Comparison of ENCODE assay signal across 9 mouse cellular contexts in the genomic region with DNA sequence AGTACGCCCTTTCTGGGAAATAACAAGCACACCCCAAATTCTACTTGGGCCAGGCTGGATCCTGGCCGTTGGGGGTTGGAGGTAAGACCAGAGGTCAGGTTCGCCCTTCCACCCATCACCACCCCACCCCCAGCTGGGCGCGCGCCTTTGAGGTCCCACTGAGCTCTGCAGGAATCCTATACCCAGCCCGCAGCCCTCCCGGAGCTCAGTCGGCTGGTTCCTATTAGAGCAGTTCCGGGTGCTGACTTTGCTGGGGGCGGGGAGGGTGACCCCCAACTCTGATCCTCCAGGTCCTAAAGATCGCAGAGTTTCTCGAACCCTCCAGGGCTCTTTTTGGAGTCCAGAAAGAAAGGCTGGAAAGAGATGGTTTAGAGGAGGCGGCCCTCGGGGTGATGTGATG. TPM values are rescaled to one million over a fixed set of nuclear protein-coding genes. Genes with fewer than 3 reads are reported as not detected.
DNase-seq lines count a peak whose midpoint lies in the region; ATAC-seq and TF ChIP-seq lines count a peak whose summit lies in the region.
"Had no signal": no experiment of that assay in that cellular context is flagged by ENCODE, and none has a peak within 500 bp of the region (broad histone marks: within the 10 kb centered on the region; RNA-seq: fewer than 3 reads in every experiment).

No protein-coding gene starts in this region.

- TF ChIP-seq POLR2A in testis, adult 2 months (IDR thresholded peaks at IDR 0.05; ENCODE audit: control insufficient read depth, low read depth, low read length), result no peak

- no peak overlapping the region for H3K9ac ChIP-seq in liver, embryonic 14.5 days (replicated peaks)

- WGBS in liver, embryonic 14.5 days (ENCODE audit: insufficient replicate concordance), result 5% methylated on average over 15 of the region's 15 CpGs

- H3K4me1 ChIP-seq in testis, adult 2 months (ENCODE audit: control insufficient read depth, insufficient read depth, low read length), result peaks cover 18% of the 10 kb centered on the region
- peaks cover 3 to 9% of the 10 kb centered on the region in 2 experiments; a peak in 2 of 4 replicates for H3K4me1 ChIP-seq in liver, embryonic 14.5 days (replicated peaks; ENCODE audit: control insufficient read depth in 2 of 2, insufficient read depth in 2 of 2, low read length in 1 of 2)

- TF ChIP-seq CTCF in testis, adult 2 months (IDR thresholded peaks at IDR 0.05; ENCODE audit: control insufficient read depth, insufficient read depth, insufficient replicate concordance, low read depth, low read length), result no peak
- no peak for TF ChIP-seq CTCF in liver, embryonic 14.5 days (IDR thresholded peaks at IDR 0.05; ENCODE audit: low read depth)

- no peak for DNase-seq in testis, postnatal 10 days (ENCODE audit: low spot score)
- peak; percentile 34 for DNase-seq in heart, postnatal 4 days
- DNase-seq in liver, embryonic 14.5 days (ENCODE audit: low read depth in 3 of 3, low spot score in 3 of 3), result no peak
- no peak for DNase-seq in yolk sac, embryonic 10.5 days (ENCODE audit: low spot score)
- no peak for DNase-seq in thymus, postnatal 14 days
- DNase-seq in adrenal gland, adult (ENCODE audit: inconsistent age in 2 of 2, low spot score in 1 of 2), result no peak
- DNase-seq: adrenal gland, adult 2 months; gastrocnemius, postnatal 10 days had no signal

- no peak for TF ChIP-seq EP300 in liver, embryonic 14.5 days (IDR thresholded peaks at IDR 0.05; ENCODE audit: low read depth)

- peak overlapping the region; percentile 69 for H3K4me3 ChIP-seq in testis, adult 2 months (ENCODE audit: control insufficient read depth, low read depth, low read length)
- peak overlapping the region; percentile 35 to 39; a peak in 2 of 4 replicates for H3K4me3 ChIP-seq in liver, embryonic 14.5 days (ENCODE audit: insufficient read depth in 1 of 2, low read depth in 2 of 2, low read length in 2 of 2)

- H3K27me3 ChIP-seq in testis, adult 2 months (ENCODE audit: control insufficient read depth, insufficient read depth, low read length), result no peaks in the 10 kb centered on the region; the same call in 1 of the 2 replicates
- peaks cover 33% of the 10 kb centered on the region for H3K27me3 ChIP-seq in liver, embryonic 14.5 days (ENCODE audit: control insufficient read depth, insufficient read depth, low read length)

- ATAC-seq in liver, embryonic 14.5 days (ENCODE audit: insufficient read depth), result no peak

- H3K36me3 ChIP-seq in testis, adult 2 months (ENCODE audit: control insufficient read depth, insufficient read depth, low read length), result no peaks in the 10 kb centered on the region
- H3K36me3 ChIP-seq in liver, embryonic 14.5 days (replicated peaks; ENCODE audit: control insufficient read depth, insufficient read depth, low read depth), result no peaks in the 10 kb centered on the region

- peak overlapping the region; percentile 50 for H3K4me2 ChIP-seq in liver, embryonic 14.5 days (ENCODE audit: low read depth)

- no peak overlapping the region; the same call in 1 of the 2 replicates for H3K27ac ChIP-seq in testis, adult 2 months (ENCODE audit: control insufficient read depth, insufficient read depth, low read depth, low read length)
- no peak overlapping the region for H3K27ac ChIP-seq in liver, embryonic 14.5 days

- H3K9me3 ChIP-seq in liver, embryonic 14.5 days (ENCODE audit: control insufficient read depth, low read length), result no peaks in the 10 kb centered on the region

RNA-seq across cellular contexts. Expression of a gene that starts 0.5 kb away (rescaled TPM):
- 0.78 and 1.0 TPM in 2 replicates for polyA plus RNA-seq in testis, adult 2 months (2012; rRNA removed)
- total RNA-seq in heart, postnatal 4 days (2021), result 1 to 10 TPM; 2.8 to 3.5 TPM
- 1.4 TPM in 2 replicates for polyA plus RNA-seq in liver, embryonic 14.5 days (2012; rRNA removed)
- 1.1 and 1.5 TPM in 2 replicates for polyA plus RNA-seq in liver, embryonic 14.5 days (2014; fragmentation: Nextera tagmentation; extraction: Ambion mirVana)

RNA-seq across cellular contexts. Expression of a gene that starts 26.8 kb away (rescaled TPM):
- polyA plus RNA-seq in testis, adult 2 months (2012; rRNA removed), result not detected in 2 replicates
- total RNA-seq in heart, postnatal 4 days (2021), result not detected
- polyA plus RNA-seq in liver, embryonic 14.5 days (2012; rRNA removed), result 0.06 TPM in 1 of 2 replicates, not detected in the other
- 1.2 TPM in 1 of 2 replicates, not detected in the other for polyA plus RNA-seq in liver, embryonic 14.5 days (2014; fragmentation: Nextera tagmentation; extraction: Ambion mirVana)
- total RNA-seq: gastrocnemius, postnatal 10 days had no signal
- polyA plus RNA-seq: adrenal gland, adult 2 months had no signal

RNA-seq across cellular contexts. Expression of a gene that starts 45.7 kb away (rescaled TPM):
- polyA plus RNA-seq in testis, adult 2 months (2012; rRNA removed), result 46.5 and 49.9 TPM in 2 replicates
- 10 to 100 TPM; 24.5 to 24.6 TPM for total RNA-seq in heart, postnatal 4 days (2021)
- polyA plus RNA-seq in liver, embryonic 14.5 days (2012; rRNA removed), result 6.7 and 10.8 TPM in 2 replicates
- 10.5 and 11.9 TPM in 2 replicates for polyA plus RNA-seq in liver, embryonic 14.5 days (2014; fragmentation: Nextera tagmentation; extraction: Ambion mirVana)
